Mouse (Mus musculus) lung, postnatal 0 days (tissue): ENCODE data around the gene Gadd45g. TPM values are rescaled to one million over a fixed set of nuclear protein-coding genes. Genes with fewer than 3 reads are reported as not detected.

Experiments
- ATAC-seq: fragments of 200-750 bp; cut with Nextera tagmentation; 2 replicates; pipeline ENCODE4 v1.8.0; 2017; ENCODE audit warnings: moderate library complexity
- DNase-seq: peaks from one replicate; pipeline ENCODE4 v3.0.0-alpha.2; 2016; ENCODE audit warnings: low spot score
- H3K27ac ChIP-seq: fragments of 300-500 bp; sonication (generic); 2 replicates; pipeline ENCODE4 v1.5.1; 2014; ENCODE audit warnings: antibody characterized with exemption, mild to moderate bottlenecking, low read length, mixed read lengths
- H3K27me3 ChIP-seq: fragments of 300-500 bp; sonication (generic); replicated peaks from 2 replicates; pipeline ENCODE4 v1.6.1; 2014; ENCODE audit warnings: low read length, mixed read lengths; ENCODE audit not compliant: insufficient read depth
- H3K36me3 ChIP-seq: fragments of 300-500 bp; sonication (generic); 2 replicates; pipeline ENCODE4 v1.6.1; 2014; ENCODE audit warnings: low read length, mixed read lengths; ENCODE audit not compliant: insufficient read depth
- H3K4me1 ChIP-seq: fragments of 300-500 bp; sonication (generic); 2 replicates; pipeline ENCODE4 v1.6.1; 2014; ENCODE audit warnings: antibody characterized with exemption, low read depth, low read length, mixed read lengths; ENCODE audit not compliant: insufficient read depth
- H3K4me2 ChIP-seq: fragments of 300-500 bp; sonication (generic); replicated peaks from 2 replicates; pipeline ENCODE4 v1.6.1; 2014; ENCODE audit warnings: low read depth, mild to moderate bottlenecking, low read length, moderate library complexity, mixed read lengths
- H3K4me3 ChIP-seq: fragments of 300-500 bp; sonication (generic); 2 replicates; pipeline ENCODE4 v1.5.1; 2014; ENCODE audit warnings: low read depth, low read length
- H3K9ac ChIP-seq: fragments of 300-500 bp; sonication (generic); replicated peaks from 2 replicates; pipeline ENCODE4 v1.6.1; 2014; ENCODE audit warnings: low read depth, mild to moderate bottlenecking
- H3K9me3 ChIP-seq: fragments of 300-500 bp; sonication (generic); 2 replicates; pipeline ENCODE4 v1.6.1; 2016; ENCODE audit warnings: low read length, mixed read lengths
- CTCF ChIP-seq: IDR thresholded peaks from 2 replicates; pipeline ENCODE4 v1.5.1; 2016; ENCODE audit warnings: antibody characterized with exemption, mild to moderate bottlenecking
- EP300 ChIP-seq: IDR thresholded peaks from 2 replicates; pipeline ENCODE4 v1.6.1; 2016; ENCODE audit warnings: antibody characterized with exemption, mild to moderate bottlenecking, control low read depth
- WGBS: fragments of 180-500 bp; shearing (Covaris S2); extraction: QIAGEN DNeasy Blood & Tissue Kit; methylation state at CpG from one replicate; pipeline ENCODE4 v1.1.7; 2014; 5-methylcytosine and 5-hydroxymethylcytosine counted together
- polyA plus RNA-seq: library from polyadenylated mRNA; unstranded; fragments of >200 nt; fragmentation: Nextera tagmentation; extraction: Ambion mirVana; gene quantifications from 2 replicates; pipeline ENCODE4 v1.2.1, GENCODE M21; 2015

Gadd45g gene
- polyA plus RNA-seq, 1 experiment from 2014 or later: 54.7 TPM

GRCm38 (mm10) chr13:51808141-51808540 is 38.3 kb upstream of the Gadd45g start:
- no peaks in the 10 kb centered on the region for H3K36me3 ChIP-seq
- H3K9ac ChIP-seq: no peak overlapping the region
- 46% methylated on average over 12 of the region's 12 CpGs for WGBS
- no peaks in the 10 kb centered on the region for H3K27me3 ChIP-seq
- no peaks in the 10 kb centered on the region for H3K4me1 ChIP-seq
- H3K4me3 ChIP-seq: no peak overlapping the region
- H3K4me2 ChIP-seq: no peak overlapping the region
- no peak overlapping the region for H3K27ac ChIP-seq
- no peak for TF ChIP-seq CTCF
- no peak for TF ChIP-seq EP300
- H3K9me3 ChIP-seq: no peaks in the 10 kb centered on the region
- ATAC-seq (peak; percentile 46), DNase-seq (no peak)

- no peak for TF ChIP-seq EP300
- no peak for TF ChIP-seq CTCF
Observed at GRCm38 (mm10) chr13:51813621-51814615, 32.6 kb upstream of the Gadd45g start.

GRCm38 (mm10) chr13:51814646-51815045 is 31.8 kb upstream of the Gadd45g start:
- no peaks in the 10 kb centered on the region for H3K4me1 ChIP-seq
- H3K4me2 ChIP-seq: no peak overlapping the region
- no peak for DNase-seq
- 85% methylated on average over 6 of the region's 6 CpGs for WGBS
- no peaks in the 10 kb centered on the region for H3K9me3 ChIP-seq
- no peaks in the 10 kb centered on the region for H3K27me3 ChIP-seq
- no peak for TF ChIP-seq EP300
- no peak for TF ChIP-seq CTCF
- no peak for ATAC-seq
- no peak overlapping the region for H3K27ac ChIP-seq
- H3K36me3 ChIP-seq: no peaks in the 10 kb centered on the region
- no peak overlapping the region for H3K4me3 ChIP-seq
- no peak overlapping the region for H3K9ac ChIP-seq

More at GRCm38 (mm10) chr13:51813621-51814615, 32.6 kb upstream of the Gadd45g start:
- DNase-seq: no peak
- no peaks in the 10 kb centered on the region for H3K4me1 ChIP-seq
- H3K27ac ChIP-seq: no peak overlapping the region
- 60% methylated on average over 10 of the region's 10 CpGs for WGBS
- no peak overlapping the region for H3K9ac ChIP-seq
- H3K36me3 ChIP-seq: no peaks in the 10 kb centered on the region
- ATAC-seq: no peak
- no peak overlapping the region for H3K4me2 ChIP-seq
- no peak overlapping the region for H3K4me3 ChIP-seq
- no peaks in the 10 kb centered on the region for H3K9me3 ChIP-seq
- no peaks in the 10 kb centered on the region for H3K27me3 ChIP-seq

- Histone ChIP-seq H3K4me1 (no peaks in the 10 kb centered on the region), H3K9ac (no peak overlapping the region), H3K27ac (peak overlapping the region; percentile 34; the same call in 1 of the 2 replicates), H3K9me3 (no peaks in the 10 kb centered on the region), H3K27me3 (no peaks in the 10 kb centered on the region), H3K4me2 (no peak overlapping the region), H3K4me3 (no peak overlapping the region), H3K36me3 (no peaks in the 10 kb centered on the region)
- TF ChIP-seq EP300 (peak; percentile 76), CTCF (peak; percentile 44)
- DNase-seq (peak; percentile 68), ATAC-seq (peak; percentile 90)
- WGBS: 35% methylated on average over 9 of the region's 9 CpGs
Observed at GRCm38 (mm10) chr13:51815865-51816504, 30.5 kb upstream of the Gadd45g start.

GRCm38 (mm10) chr13:51816559-51817041 is 29.9 kb upstream of the Gadd45g start:
- ATAC-seq: peak; percentile 67

More at GRCm38 (mm10) chr13:51816559-51817041, 29.9 kb upstream of the Gadd45g start:
- TF ChIP-seq CTCF (no peak), EP300 (no peak)
- peak overlapping the region; percentile 34; the same call in 1 of the 2 replicates for H3K27ac ChIP-seq
- no peak overlapping the region for H3K4me3 ChIP-seq
- no peak overlapping the region for H3K4me2 ChIP-seq
- no peak for DNase-seq
- no peaks in the 10 kb centered on the region for H3K27me3 ChIP-seq
- H3K9ac ChIP-seq: no peak overlapping the region
- no peaks in the 10 kb centered on the region for H3K4me1 ChIP-seq
- H3K36me3 ChIP-seq: no peaks in the 10 kb centered on the region
- 52% methylated on average over 5 of the region's 5 CpGs for WGBS
- no peaks in the 10 kb centered on the region for H3K9me3 ChIP-seq
